Mouse (Mus musculus) forebrain, embryonic 13.5 days (tissue): ENCODE data around the gene Kcne2. TPM values are rescaled to one million over a fixed set of nuclear protein-coding genes. Genes with fewer than 3 reads are reported as not detected.
A peak's percentile ranks its signal among the peaks of the same experiment; 100 is the strongest.

ENCODE experiments used
- ATAC-seq: fragments of 200-750 bp; cut with Nextera tagmentation; 2 replicates; pipeline ENCODE4 v1.8.0; 2017
- H3K27ac ChIP-seq: fragments of 300-500 bp; sonication (generic); 2 replicates; pipeline ENCODE4 v1.5.1; 2015; ENCODE audit warnings: inconsistent platforms, mild to moderate bottlenecking, moderate library complexity
- H3K27me3 ChIP-seq: fragments of 300-500 bp; sonication (generic); 2 replicates; pipeline ENCODE4 v1.6.1; 2015; ENCODE audit warnings: mild to moderate bottlenecking, inconsistent platforms
- H3K36me3 ChIP-seq: fragments of 300-500 bp; sonication (generic); 2 replicates; pipeline ENCODE4 v1.6.1; 2015; ENCODE audit warnings: mild to moderate bottlenecking, inconsistent platforms; ENCODE audit not compliant: poor library complexity, severe bottlenecking
- H3K4me1 ChIP-seq: fragments of 300-500 bp; sonication (generic); 2 replicates; pipeline ENCODE4 v1.6.1; 2015; ENCODE audit warnings: inconsistent platforms
- H3K4me2 ChIP-seq: fragments of 300-500 bp; sonication (generic); 2 replicates; pipeline ENCODE4 v1.6.1; 2015; ENCODE audit warnings: inconsistent platforms, mild to moderate bottlenecking, moderate library complexity
- H3K4me3 ChIP-seq: fragments of 300-500 bp; sonication (generic); 2 replicates; pipeline ENCODE4 v1.5.1; 2015; ENCODE audit warnings: mild to moderate bottlenecking, inconsistent platforms
- H3K9ac ChIP-seq: fragments of 300-500 bp; sonication (generic); 2 replicates; pipeline ENCODE4 v1.6.1; 2015; ENCODE audit warnings: mild to moderate bottlenecking, inconsistent platforms
- H3K9me3 ChIP-seq: fragments of 300-500 bp; sonication (generic); replicated peaks from 2 replicates; pipeline ENCODE4 v1.6.1; 2016; ENCODE audit warnings: inconsistent platforms
- WGBS: fragments of 180-500 bp; shearing (Covaris S2); methylation state at CpG from one replicate; pipeline ENCODE4 v1.1.7; 2015; 5-methylcytosine and 5-hydroxymethylcytosine counted together
- polyA plus RNA-seq: library from polyadenylated mRNA; unstranded; fragments of >200 nt; fragmentation: Nextera tagmentation; extraction: Ambion mirVana; gene quantifications from 2 replicates; pipeline ENCODE4 v1.2.1, GENCODE M21; 2015

The Kcne2 gene
- polyA plus RNA-seq, 1 experiment from 2014 or later: 9.7 TPM

DNA sequence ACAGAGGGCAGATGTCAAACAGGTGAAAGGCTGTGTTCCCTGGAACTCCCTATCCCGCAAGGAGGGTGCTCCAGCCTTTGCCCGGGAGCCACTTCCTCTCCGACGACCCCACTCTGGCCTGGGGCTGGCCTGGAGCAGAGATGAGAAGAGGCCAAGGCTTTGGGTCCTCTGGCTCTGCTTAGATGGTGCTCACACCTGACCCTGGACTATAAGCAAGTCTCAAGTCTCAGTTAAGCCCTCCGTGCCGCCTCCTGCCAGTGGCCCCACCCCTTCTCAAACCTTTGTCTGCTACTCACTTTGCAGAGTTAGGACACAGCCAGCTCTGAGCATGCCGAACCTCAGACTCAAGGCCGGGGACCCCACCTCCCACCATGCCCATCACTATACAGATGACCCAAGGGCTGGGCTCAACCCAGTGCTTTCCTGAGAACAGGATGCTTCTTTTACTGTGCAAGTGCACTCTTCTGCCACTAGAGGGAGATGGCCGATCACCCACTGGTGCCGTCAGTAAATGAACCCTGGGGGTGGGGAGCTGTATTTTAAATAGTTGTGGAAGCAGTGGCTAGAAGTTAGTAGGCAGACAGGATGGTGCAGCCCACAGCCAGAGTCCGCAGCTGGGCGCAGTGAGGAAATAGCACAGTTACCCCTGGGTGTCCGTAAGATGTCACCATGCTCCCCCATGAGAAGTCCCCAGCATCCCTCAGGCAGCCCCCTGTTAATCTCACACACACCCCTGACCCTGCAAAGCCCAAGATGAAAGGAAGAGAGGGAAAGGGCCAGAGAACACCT, 22.0 kb downstream of the Kcne2 start:
- Histone ChIP-seq H3K27ac (no peak overlapping the region), H3K9ac (0 out of 2 replicates have a peak overlapping the region, but pooled peaks have one; percentile 4), H3K9me3 (no peaks in the 10 kb centered on the region), H3K36me3 (peaks cover 32% of the 10 kb centered on the region), H3K4me3 (no peak overlapping the region), H3K27me3 (no peaks in the 10 kb centered on the region), H3K4me2 (no peak overlapping the region), H3K4me1 (peaks cover 9% of the 10 kb centered on the region; the same call in 1 of the 2 replicates)
- peak; percentile 75 for ATAC-seq
- WGBS: 52% methylated on average over 13 of the region's 13 CpGs

DNA sequence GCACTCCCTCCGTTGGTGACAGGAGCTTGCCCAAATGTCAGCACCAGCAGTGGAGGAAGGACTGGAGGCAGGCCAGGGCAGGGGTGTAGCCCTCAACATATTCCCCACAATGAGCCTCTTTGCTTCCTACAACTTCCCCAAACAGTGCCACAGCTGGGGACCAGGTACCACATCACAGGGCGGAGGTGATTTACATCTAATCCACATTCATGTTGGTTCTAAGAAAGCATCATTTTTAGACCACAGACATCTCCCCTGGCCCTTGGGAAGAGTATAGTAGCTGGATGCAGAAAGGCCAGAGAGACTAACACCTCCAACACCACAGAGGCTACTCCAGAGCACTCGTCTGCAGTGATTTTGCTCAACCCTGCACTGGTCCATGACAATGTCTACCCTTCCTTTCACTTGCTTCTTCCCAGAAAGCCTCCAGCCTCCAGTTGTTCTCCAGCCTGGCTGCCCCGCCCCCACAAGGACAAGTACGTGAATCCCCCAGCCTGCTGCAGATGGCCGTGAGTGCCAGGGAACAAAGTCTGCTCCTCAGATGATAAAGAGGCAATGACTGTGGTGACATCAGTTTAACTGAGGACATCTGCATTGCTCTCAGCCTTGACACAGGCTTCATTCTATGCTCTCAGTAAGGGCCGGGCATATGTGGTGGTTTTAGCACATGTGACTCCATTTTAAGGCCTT, 24.0 kb downstream of the Kcne2 start:
- no peak overlapping the region for H3K4me2 ChIP-seq
- H3K27ac ChIP-seq: no peak overlapping the region
- H3K9me3 ChIP-seq: no peaks in the 10 kb centered on the region
- 81% methylated on average over 7 of the region's 7 CpGs for WGBS
- no peak overlapping the region for H3K4me3 ChIP-seq
- no peak for ATAC-seq
- H3K36me3 ChIP-seq: peaks cover 23% of the 10 kb centered on the region
- no peak overlapping the region for H3K9ac ChIP-seq
- H3K27me3 ChIP-seq: no peaks in the 10 kb centered on the region
- 0 out of 2 replicates have a peak, but pooled peaks cover 3% of the 10 kb centered on the region for H3K4me1 ChIP-seq

DNA sequence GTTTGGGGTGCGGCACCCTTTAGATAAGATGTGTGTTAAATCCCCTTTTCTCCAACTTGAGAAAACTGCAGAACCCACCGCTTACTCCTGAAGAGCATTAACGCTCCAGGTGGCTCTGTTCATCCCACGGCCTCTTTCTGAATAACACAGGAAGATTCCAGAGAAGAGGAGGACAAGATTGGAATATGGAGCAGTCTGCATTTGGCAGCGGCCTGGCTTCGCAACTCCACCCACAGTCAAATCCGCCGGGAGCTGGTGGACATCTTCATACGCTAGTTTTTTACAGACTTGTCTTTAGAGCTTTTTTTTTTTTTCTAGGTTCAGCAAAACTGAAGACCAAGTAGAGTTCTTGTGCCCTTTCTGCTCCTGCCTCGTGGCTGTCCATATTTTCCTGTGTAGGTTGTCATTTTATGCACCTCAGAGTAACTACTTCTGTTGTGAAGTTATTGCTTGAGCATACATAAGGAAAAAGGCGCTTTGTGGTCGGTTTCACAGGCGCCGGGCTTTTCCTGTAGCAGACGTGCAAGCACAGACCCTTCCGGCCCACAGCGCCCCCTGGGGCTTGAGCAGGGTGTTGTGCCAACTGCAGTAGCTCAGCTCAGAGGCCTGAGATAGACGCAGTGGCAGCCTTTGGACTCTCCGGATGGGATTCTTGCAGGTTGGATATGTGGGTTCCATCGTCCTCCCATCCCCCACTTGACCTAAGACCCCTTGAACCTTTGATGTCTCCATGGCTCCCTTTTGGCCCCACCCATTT, 27.3 kb downstream of the Kcne2 start:
- H3K36me3 ChIP-seq: no peaks in the 10 kb centered on the region
- peaks cover 7% of the 10 kb centered on the region for H3K4me1 ChIP-seq
- no peaks in the 10 kb centered on the region for H3K9me3 ChIP-seq
- 67% methylated on average over 20 of the region's 20 CpGs for WGBS
- no peak overlapping the region for H3K4me2 ChIP-seq
- H3K4me3 ChIP-seq: no peak overlapping the region
- no peak overlapping the region for H3K27ac ChIP-seq
- H3K27me3 ChIP-seq: no peaks in the 10 kb centered on the region
- no peak overlapping the region for H3K9ac ChIP-seq
- no peak for ATAC-seq

DNA sequence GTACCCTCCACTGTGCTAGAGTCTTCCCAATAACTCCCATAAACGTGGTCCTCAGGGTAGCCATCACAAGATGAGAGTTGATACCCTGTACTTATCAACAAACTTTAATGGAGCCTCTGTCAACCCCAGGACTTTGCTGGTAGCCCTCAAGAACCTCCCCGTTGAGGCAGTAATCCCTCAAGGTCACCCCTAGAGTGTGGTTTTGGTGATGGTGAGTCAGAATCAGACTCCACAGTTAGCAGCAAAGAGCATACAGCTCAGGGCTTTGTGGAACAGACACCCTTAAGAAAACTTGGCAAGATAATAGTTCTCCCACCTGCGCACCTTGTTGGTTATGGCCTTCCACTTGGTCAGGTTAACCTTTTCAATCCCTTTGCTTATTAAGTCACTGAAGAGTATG, 28.2 kb downstream of the Kcne2 start:
- H3K4me2 ChIP-seq: no peak overlapping the region
- 87% methylated on average over 3 of the region's 3 CpGs for whole genome bisulfite sequencing
- ATAC-seq: no peak

DNA sequence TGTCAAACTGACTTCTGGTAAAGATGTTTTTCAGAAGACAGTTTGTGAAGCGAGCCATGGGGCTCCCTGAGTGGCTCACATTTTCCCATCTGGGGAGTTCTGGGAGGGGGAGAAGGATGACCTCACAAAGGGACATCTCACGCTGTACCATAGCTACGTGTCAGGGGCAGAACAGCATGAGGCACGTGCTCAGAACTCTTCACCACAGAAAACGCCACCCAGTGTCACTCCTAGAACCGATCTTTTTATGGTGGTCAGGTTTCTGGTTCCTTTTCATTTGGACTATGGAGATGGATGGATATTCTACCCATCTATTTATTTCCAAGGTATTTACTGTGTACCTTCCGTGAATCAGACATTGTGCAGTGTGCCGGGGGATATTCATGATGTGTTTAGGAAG, 29.2 kb downstream of the Kcne2 start, which contains the start of gene Fam243:
Gene Fam243 (minus strand): TSS at position 101 of the 400 bp plus-strand sequence.
- Histone ChIP-seq H3K4me3 (no peak within 1 kb of the TSS), H3K9ac (no peak within 1 kb of the TSS), H3K27me3 (no peaks in the 10 kb centered on the region), H3K9me3 (no peaks in the 10 kb centered on the region), H3K4me1 (peaks cover 11% of the 10 kb centered on the region), H3K36me3 (no peaks in the 10 kb centered on the region), H3K4me2 (no peak within 1 kb of the TSS), H3K27ac (no peak within 1 kb of the TSS)
- no peak for ATAC-seq
- 85% methylated on average over 8 of the region's 8 CpGs for WGBS

More for the DNA sequence above, 28.2 kb downstream of the Kcne2 start:
- no peak overlapping the region for H3K4me3 ChIP-seq
- no peak overlapping the region for H3K9ac ChIP-seq
- H3K36me3 ChIP-seq: no peaks in the 10 kb centered on the region
- H3K4me1 ChIP-seq: peaks cover 11% of the 10 kb centered on the region
- H3K27ac ChIP-seq: no peak overlapping the region
- H3K9me3 ChIP-seq: no peaks in the 10 kb centered on the region
- H3K27me3 ChIP-seq: no peaks in the 10 kb centered on the region

GRCm38 (mm10) chr16:92324309-92325061, 32.3 kb downstream of the Kcne2 start:
- 25% methylated on average over 7 of the region's 7 CpGs for WGBS
- Histone ChIP-seq H3K4me3 (no peak overlapping the region), H3K9ac (no peak overlapping the region), H3K27me3 (no peaks in the 10 kb centered on the region), H3K36me3 (no peaks in the 10 kb centered on the region), H3K4me2 (no peak overlapping the region), H3K4me1 (peaks cover 11% of the 10 kb centered on the region), H3K9me3 (no peaks in the 10 kb centered on the region), H3K27ac (no peak overlapping the region)
- ATAC-seq: no peak

DNA sequence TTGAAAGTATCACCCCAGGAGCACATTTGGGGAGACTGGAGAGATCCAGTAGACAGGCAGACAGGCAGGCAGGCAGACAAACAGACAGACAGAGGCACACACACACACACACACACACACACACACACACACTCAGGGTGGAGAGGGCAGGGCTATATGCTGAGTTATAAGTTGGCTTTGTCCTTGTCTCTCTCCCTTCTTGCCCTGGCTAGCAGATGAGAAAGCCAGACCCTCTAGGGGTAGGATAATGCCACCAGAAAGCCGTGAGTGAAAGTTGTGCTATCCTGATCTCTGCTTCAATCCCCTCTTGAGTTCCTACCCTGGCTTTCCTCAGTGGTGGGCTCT, 32.8 kb downstream of the Kcne2 start:
- Histone ChIP-seq H3K4me1 (peaks cover 11% of the 10 kb centered on the region), H3K27ac (no peak overlapping the region), H3K4me3 (no peak overlapping the region), H3K36me3 (no peaks in the 10 kb centered on the region), H3K4me2 (no peak overlapping the region), H3K9ac (no peak overlapping the region), H3K27me3 (no peaks in the 10 kb centered on the region), H3K9me3 (no peaks in the 10 kb centered on the region)
- no peak for ATAC-seq
- WGBS: 29% methylated on average over 1 of the region's 1 CpGs

- 94% methylated on average over 10 of the region's 10 CpGs for WGBS
Measured at GRCm38 (mm10) chr16:92327911-92328310, 35.7 kb downstream of the Kcne2 start.

DNA sequence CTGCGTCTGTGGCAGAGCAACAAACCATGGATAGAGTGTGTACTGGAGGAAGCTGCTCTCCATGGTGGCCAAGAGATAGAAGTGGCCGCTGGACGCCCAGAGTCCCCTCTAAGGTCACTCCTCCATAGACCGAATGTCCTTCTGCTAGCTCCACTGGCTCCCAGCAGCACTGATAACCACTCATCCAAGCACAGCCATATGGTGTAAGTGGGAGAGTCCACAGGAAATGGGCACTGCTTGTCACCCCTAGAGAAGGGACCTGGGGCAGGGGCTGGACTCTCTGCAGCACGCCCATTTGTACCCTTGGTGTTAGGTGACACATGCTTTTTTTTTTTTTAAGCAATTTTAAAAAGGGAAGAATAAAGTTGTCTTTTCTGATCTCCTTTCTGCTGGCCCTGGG, 38.8 kb downstream of the Kcne2 start:
- H3K4me1 ChIP-seq: no peaks in the 10 kb centered on the region
- H3K36me3 ChIP-seq: no peaks in the 10 kb centered on the region
- ATAC-seq: no peak
- H3K27me3 ChIP-seq: no peaks in the 10 kb centered on the region
- no peak overlapping the region for H3K9ac ChIP-seq
- 90% methylated on average over 5 of the region's 5 CpGs for WGBS
- H3K9me3 ChIP-seq: no peaks in the 10 kb centered on the region
- no peak overlapping the region for H3K4me2 ChIP-seq
- no peak overlapping the region for H3K27ac ChIP-seq
- H3K4me3 ChIP-seq: no peak overlapping the region

More at GRCm38 (mm10) chr16:92327911-92328310, 35.7 kb downstream of the Kcne2 start:
- no peak overlapping the region for H3K4me3 ChIP-seq
- no peaks in the 10 kb centered on the region for H3K36me3 ChIP-seq
- H3K4me1 ChIP-seq: peaks cover 11% of the 10 kb centered on the region
- no peaks in the 10 kb centered on the region for H3K27me3 ChIP-seq
- no peak for ATAC-seq
- H3K9me3 ChIP-seq: no peaks in the 10 kb centered on the region
- H3K4me2 ChIP-seq: no peak overlapping the region
- no peak overlapping the region for H3K9ac ChIP-seq
- H3K27ac ChIP-seq: no peak overlapping the region

GRCm38 (mm10) chr16:92334600-92334999, 42.4 kb downstream of the Kcne2 start:
- H3K9ac ChIP-seq: no peak overlapping the region
- H3K27me3 ChIP-seq: peaks cover 4% of the 10 kb centered on the region; the same call in 1 of the 2 replicates
- 63% methylated on average over 9 of the region's 9 CpGs for WGBS

GRCm38 (mm10) chr16:92336280-92336679, 44.1 kb downstream of the Kcne2 start:
- Histone ChIP-seq H3K9ac (no peak overlapping the region), H3K27ac (no peak overlapping the region), H3K9me3 (no peaks in the 10 kb centered on the region), H3K27me3 (peaks cover 4% of the 10 kb centered on the region; the same call in 1 of the 2 replicates), H3K36me3 (no peaks in the 10 kb centered on the region), H3K4me2 (no peak overlapping the region), H3K4me1 (peaks cover 3% of the 10 kb centered on the region; the same call in 1 of the 2 replicates), H3K4me3 (no peak overlapping the region)
- ATAC-seq: peak; percentile 59; the same call in 1 of the 2 replicates
- 5% methylated on average over 9 of the region's 9 CpGs for WGBS

More at GRCm38 (mm10) chr16:92334600-92334999, 42.4 kb downstream of the Kcne2 start:
- Histone ChIP-seq H3K36me3 (no peaks in the 10 kb centered on the region), H3K9me3 (no peaks in the 10 kb centered on the region), H3K4me2 (no peak overlapping the region), H3K4me3 (no peak overlapping the region), H3K27ac (no peak overlapping the region), H3K4me1 (no peaks in the 10 kb centered on the region)
- ATAC-seq: no peak
